Mouse (Mus musculus): Measurements from ENCODE around the gene Etv5. TPM values are rescaled to one million over a fixed set of nuclear protein-coding genes. Genes with fewer than 3 reads are reported as not detected.
"Not testable (repeated sequence)": the region's sequence is repeated elsewhere in the genome, so short reads cannot be mapped to it uniquely, and the experiment has no call there.

Gene Etv5
- polyA plus RNA-seq, 1 experiment from 2014 or later: 11.8 TPM

DNA sequence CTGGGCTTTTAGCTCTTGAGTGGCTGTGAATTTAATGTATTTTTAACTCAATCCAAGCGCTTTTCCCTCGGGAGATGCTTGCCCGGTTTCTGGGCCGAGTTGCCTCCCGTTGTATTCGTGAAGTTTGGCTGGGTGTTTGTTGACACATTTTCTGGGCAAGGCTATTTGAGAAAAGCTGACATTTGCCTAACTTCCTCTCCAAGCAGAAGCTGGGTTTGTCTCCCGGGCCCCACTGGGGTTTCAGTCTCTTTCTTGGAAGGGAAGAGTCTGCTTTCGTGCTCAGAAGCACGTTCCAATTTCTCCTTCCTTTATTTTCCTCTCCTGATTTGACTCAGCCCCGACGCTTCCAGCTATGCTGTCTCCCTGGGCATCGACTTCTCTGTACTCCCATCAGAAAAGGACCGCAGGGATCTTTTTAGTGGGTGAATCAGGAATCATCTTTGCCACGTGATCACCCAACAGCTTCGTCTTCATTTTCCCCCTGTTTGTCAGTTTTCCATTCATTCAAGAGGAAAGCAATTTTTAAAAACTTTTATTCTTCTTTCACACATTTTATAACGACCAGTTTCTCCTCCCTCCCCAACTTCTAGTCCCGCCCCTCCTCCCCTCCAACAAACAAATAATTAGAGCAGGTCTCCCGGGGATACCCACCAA lies 80.7 kb downstream of the Etv5 start:
- H3K27ac ChIP-seq (replicated peaks): no peak overlapping the region
- no peaks in the 10 kb centered on the region for H3K27me3 ChIP-seq
- H3K4me3 ChIP-seq: no peak overlapping the region
- peak overlapping the region; percentile 19; the same call in 1 of the 2 replicates for H3K4me2 ChIP-seq (replicated peaks)
- no peaks in the 10 kb centered on the region for H3K9me3 ChIP-seq
- ATAC-seq (ENCODE audit: low FRiP score, low read depth): no peak
- no peak overlapping the region for H3K9ac ChIP-seq (replicated peaks)
- H3K4me1 ChIP-seq: no peaks in the 10 kb centered on the region; the same call in 1 of the 2 replicates
- WGBS: 36% methylated on average over 18 of the region's 18 CpGs
- no peaks in the 10 kb centered on the region for H3K36me3 ChIP-seq

DNA sequence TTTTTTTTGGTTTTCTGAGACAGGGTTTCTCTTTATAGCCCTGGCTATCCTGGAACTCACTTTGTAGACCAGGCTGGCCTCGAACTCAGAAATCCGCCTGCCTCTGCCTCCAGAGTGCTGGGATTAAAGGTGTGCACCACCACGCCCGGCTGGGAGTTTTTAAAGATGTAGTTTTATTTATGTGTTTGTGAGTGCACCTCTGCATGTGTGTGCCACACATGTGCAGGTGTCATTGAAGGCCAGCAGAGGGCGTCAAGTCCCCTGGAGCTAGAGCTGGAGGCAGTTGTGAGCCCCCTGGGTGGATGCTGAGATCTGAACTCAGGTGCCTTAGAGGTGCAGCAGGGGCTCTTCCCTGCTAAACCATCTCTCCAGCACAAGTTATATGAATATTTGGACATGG lies 85.3 kb downstream of the Etv5 start:
- H3K4me2 ChIP-seq (replicated peaks); ATAC-seq (ENCODE audit: low FRiP score, low read depth); H3K27ac ChIP-seq (replicated peaks); H3K4me3 ChIP-seq; H3K27me3 ChIP-seq; H3K9me3 ChIP-seq; H3K9ac ChIP-seq (replicated peaks); H3K36me3 ChIP-seq; H3K4me1 ChIP-seq: not testable (repeated sequence)
- 93% methylated on average over 5 of the region's 5 CpGs for WGBS

DNA sequence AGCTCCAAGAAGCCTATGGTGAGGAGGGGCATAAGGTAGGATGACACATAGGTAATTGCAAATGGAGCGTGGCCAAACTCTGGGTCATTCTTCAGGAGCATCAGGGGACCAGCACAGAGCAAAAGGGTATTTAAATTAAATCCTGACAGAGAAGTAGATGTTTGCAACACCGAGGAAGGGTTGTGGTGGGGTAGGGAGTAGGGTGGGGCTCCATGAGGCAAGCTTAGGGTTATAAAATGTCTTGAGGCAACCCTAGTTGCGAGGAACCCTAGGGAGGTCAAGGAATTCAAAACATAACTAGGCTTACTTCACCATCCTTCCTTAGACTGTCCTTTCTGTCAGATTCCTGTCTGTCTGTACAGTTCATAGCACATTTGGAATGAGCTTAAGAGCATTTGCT lies 85.9 kb downstream of the Etv5 start:
- H3K9ac ChIP-seq (replicated peaks): no peak overlapping the region
- H3K4me1 ChIP-seq: 0 out of 2 replicates have a peak, but pooled peaks cover 3% of the 10 kb centered on the region
- H3K4me3 ChIP-seq: no peak overlapping the region
- ATAC-seq (ENCODE audit: low FRiP score, low read depth): no peak
- WGBS: 88% methylated on average over 3 of the region's 3 CpGs
- H3K9me3 ChIP-seq: no peaks in the 10 kb centered on the region
- H3K36me3 ChIP-seq: no peaks in the 10 kb centered on the region
- H3K27ac ChIP-seq (replicated peaks): no peak overlapping the region
- no peaks in the 10 kb centered on the region for H3K27me3 ChIP-seq
- no peak overlapping the region for H3K4me2 ChIP-seq (replicated peaks)

DNA sequence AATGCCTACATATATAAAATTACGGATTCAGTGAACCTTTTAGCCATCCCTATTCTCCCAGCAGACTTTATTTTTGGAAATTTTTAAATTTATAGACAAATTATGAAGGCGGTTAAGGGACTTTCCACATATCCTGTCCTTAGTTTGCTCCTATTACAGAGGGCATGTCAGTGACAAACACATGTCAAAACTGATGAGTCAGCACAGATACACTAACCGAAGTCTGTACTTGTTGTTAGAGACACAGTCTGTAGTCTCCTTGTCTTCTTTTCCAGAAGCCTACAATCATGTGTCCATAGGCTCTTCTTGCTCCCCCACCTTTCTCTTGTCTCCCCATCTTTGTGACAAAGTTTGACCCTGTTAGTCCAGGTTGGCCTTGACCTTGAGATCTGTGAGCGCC lies 88.3 kb downstream of the Etv5 start:
- no peaks in the 10 kb centered on the region for H3K36me3 ChIP-seq
- no peak overlapping the region for H3K4me3 ChIP-seq
- H3K27me3 ChIP-seq: no peaks in the 10 kb centered on the region
- H3K4me2 ChIP-seq (replicated peaks): no peak overlapping the region
- ATAC-seq (ENCODE audit: low FRiP score, low read depth): no peak
- H3K9me3 ChIP-seq: no peaks in the 10 kb centered on the region
- 94% methylated on average over 4 of the region's 4 CpGs for WGBS
- 0 out of 2 replicates have a peak, but pooled peaks cover 3% of the 10 kb centered on the region for H3K4me1 ChIP-seq
- H3K9ac ChIP-seq (replicated peaks): no peak overlapping the region
- H3K27ac ChIP-seq (replicated peaks): no peak overlapping the region

DNA sequence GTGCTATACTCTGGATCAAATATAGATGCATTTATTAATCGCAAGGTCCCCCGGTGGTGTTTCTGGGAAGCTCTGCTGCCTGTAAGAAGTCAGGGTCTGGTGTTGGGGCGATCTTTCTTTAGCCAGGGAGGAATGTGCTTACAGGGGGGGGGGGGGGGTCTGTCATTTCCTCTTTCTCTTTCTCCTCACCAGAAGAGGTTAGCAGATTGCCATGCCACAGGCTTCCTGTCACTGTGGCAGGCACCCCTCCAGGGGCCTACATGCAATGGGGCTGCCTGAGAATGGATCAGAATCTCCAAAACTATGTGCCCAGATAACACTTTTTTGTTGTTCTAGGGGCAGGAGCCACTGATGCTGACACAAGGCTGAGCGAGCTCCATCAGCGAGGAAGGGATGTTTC lies 89.7 kb downstream of the Etv5 start:
- Histone ChIP-seq H3K4me1 (0 out of 2 replicates have a peak, but pooled peaks cover 3% of the 10 kb centered on the region), H3K36me3 (no peaks in the 10 kb centered on the region), H3K4me2 (replicated peaks) (no peak overlapping the region), H3K9ac (replicated peaks) (no peak overlapping the region), H3K27me3 (no peaks in the 10 kb centered on the region), H3K4me3 (no peak overlapping the region), H3K27ac (replicated peaks) (no peak overlapping the region), H3K9me3 (no peaks in the 10 kb centered on the region)
- 84% methylated on average over 5 of the region's 5 CpGs for WGBS
- no peak for ATAC-seq (ENCODE audit: low FRiP score, low read depth)

DNA sequence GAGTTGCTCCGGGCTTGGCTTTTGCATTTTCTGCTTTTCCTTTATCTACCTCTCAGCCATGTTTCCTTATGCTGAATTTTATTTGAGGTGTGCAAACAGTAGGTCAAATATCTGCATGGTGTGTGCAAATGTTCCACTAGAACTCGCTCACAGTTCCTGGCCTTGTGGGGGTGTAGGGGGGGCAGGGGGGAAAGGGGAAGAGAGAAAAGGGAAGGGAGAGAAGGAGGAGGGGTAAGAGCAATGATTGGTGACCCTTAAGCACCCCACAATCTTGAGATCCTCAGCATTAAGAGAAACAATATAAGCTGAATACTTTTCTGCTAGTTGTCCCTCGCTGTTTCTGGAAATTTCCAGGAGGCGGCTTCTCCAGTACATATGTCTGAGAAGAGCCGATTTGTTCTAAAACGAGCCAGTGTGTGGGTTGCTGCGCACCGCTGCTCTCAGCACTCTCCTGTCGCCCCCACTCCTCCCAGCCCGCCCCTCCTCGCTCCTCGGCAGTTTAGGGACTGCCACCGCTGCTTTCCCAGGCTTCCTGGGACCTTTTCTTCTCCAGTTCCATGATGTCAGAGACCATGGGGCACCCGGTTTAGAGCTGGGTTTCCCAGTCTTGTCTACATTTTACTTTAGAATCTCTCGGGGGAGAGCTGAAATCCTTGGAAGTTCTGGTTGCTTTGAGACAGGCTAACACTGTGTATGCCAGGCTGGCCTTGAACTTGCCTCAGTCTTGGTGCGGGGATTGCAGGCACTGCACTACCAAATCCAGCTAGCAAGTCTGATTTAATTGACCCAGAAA lies 90.8 kb downstream of the Etv5 start:
- no peaks in the 10 kb centered on the region for H3K27me3 ChIP-seq
- no peaks in the 10 kb centered on the region for H3K36me3 ChIP-seq
- no peaks in the 10 kb centered on the region for H3K9me3 ChIP-seq
- H3K9ac ChIP-seq (replicated peaks): no peak overlapping the region
- ATAC-seq (ENCODE audit: low FRiP score, low read depth): no peak
- no peak overlapping the region for H3K4me3 ChIP-seq
- no peak overlapping the region for H3K27ac ChIP-seq (replicated peaks)
- 32% methylated on average over 16 of the region's 16 CpGs for WGBS
- H3K4me1 ChIP-seq: 0 out of 2 replicates have a peak, but pooled peaks cover 3% of the 10 kb centered on the region
- no peak overlapping the region for H3K4me2 ChIP-seq (replicated peaks)

DNA sequence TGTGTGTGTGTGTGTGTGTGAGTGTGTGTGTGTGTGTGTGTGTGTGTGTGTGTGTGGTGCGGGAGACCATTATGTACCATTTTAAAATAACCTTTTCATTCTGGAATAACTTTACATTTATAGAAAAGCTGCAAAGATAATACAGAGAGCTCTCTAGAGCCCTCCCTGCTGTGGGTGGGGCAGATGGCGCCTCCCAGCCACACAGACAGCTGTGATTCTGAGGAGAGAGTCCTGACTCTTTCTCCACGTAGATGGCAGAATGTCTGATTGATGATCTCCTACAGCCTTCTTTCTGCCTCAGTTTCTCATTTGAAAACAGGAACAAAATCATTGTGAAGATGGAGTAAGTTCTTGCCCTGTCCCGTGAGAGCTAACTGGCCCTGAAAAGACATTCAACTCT lies 91.5 kb downstream of the Etv5 start:
- no peak overlapping the region for H3K4me3 ChIP-seq
- 0 out of 2 replicates have a peak, but pooled peaks cover 3% of the 10 kb centered on the region for H3K4me1 ChIP-seq
- no peak for ATAC-seq (ENCODE audit: low FRiP score, low read depth)
- H3K36me3 ChIP-seq: no peaks in the 10 kb centered on the region
- H3K9ac ChIP-seq (replicated peaks): no peak overlapping the region
- H3K4me2 ChIP-seq (replicated peaks): no peak overlapping the region
- 76% methylated on average over 4 of the region's 4 CpGs for whole genome bisulfite sequencing
- H3K9me3 ChIP-seq: no peaks in the 10 kb centered on the region
- H3K27ac ChIP-seq (replicated peaks): no peak overlapping the region
- no peaks in the 10 kb centered on the region for H3K27me3 ChIP-seq

DNA sequence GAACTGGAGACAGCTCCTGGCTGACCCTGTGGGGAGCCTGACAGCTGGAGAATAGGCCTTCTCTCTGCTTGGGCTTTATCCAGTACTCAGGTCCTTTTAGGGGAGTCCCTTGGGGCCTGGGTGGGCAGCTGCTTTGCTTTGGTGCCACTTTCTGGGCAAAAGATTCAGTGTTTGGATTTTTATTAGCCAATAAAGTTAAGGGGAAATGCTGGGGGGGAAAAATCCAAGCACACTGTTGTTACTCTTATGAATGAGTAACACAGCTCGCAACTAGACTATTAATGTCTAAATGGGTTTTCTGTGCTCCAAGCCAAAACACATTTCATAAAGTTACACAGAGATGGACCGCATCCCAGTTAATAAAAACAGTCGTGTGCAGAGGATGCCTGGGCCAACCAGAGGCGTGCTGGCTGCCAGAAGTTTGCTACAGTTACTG lies 98.3 kb downstream of the Etv5 start:
- H3K4me2 ChIP-seq (replicated peaks): no peak overlapping the region
- H3K9me3 ChIP-seq: no peaks in the 10 kb centered on the region
- H3K4me3 ChIP-seq: no peak overlapping the region
- H3K27me3 ChIP-seq: no peaks in the 10 kb centered on the region
- 86% methylated on average over 4 of the region's 4 CpGs for WGBS
- ATAC-seq (ENCODE audit: low FRiP score, low read depth): no peak
- no peaks in the 10 kb centered on the region for H3K4me1 ChIP-seq
- H3K36me3 ChIP-seq: no peaks in the 10 kb centered on the region
- H3K9ac ChIP-seq (replicated peaks): no peak overlapping the region
- no peak overlapping the region for H3K27ac ChIP-seq (replicated peaks)

DNA sequence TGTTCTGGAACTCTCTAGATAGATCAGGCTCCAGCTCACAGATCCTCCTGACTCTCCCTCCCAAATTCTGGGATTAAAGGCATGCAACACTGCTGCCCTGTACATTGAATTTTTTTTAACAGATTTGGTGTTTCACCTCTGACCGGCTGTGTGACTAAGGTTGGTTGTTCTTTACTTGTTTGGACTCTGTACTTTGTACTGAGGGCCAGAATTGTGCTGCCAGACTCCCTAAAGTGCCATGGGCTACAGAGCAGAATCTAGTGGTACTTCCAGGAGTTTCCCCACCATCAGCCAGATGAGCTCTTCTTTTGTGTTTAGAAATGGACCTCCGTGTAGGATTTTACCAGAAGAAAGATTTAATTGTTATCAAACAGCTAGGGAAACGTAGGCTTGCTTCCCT lies 103.7 kb downstream of the Etv5 start:
- Histone ChIP-seq H3K9me3 (no peaks in the 10 kb centered on the region), H3K27me3 (no peaks in the 10 kb centered on the region), H3K4me1 (no peaks in the 10 kb centered on the region), H3K27ac (replicated peaks) (no peak overlapping the region), H3K4me3 (no peak overlapping the region), H3K9ac (replicated peaks) (no peak overlapping the region), H3K4me2 (replicated peaks) (no peak overlapping the region), H3K36me3 (no peaks in the 10 kb centered on the region)
- 74% methylated on average over 3 of the region's 3 CpGs for WGBS
- no peak for ATAC-seq (ENCODE audit: low FRiP score, low read depth)

Other genes with a start within 250 kb of the Etv5 start
- 417 and 418 TPM in 2 replicates for gene Tra2b, start 173.7 kb downstream of the Etv5 start, polyA plus RNA-seq (2016; fragmentation: Nextera tagmentation; extraction: Ambion mirVana)
- gene Dgkg, start 217.5 kb upstream of the Etv5 start, polyA plus RNA-seq (2016; fragmentation: Nextera tagmentation; extraction: Ambion mirVana): 0.17 TPM in 1 of 2 replicates, not detected in the other